Mouse (Mus musculus): ENCODE data around the gene Igfbp6. TPM values are rescaled to one million over a fixed set of nuclear protein-coding genes. Genes with fewer than 3 reads are reported as not detected.

Gene Igfbp6
- polyA plus RNA-seq, 1 experiment from 2014 or later: 0.74 TPM

- no peak overlapping the region for H3K4me3 ChIP-seq (ENCODE audit: low read depth, low read length)
- H3K4me1 ChIP-seq (ENCODE audit: control insufficient read depth, insufficient read depth, low read length): no peaks in the 10 kb centered on the region
- H3K36me3 ChIP-seq (ENCODE audit: control insufficient read depth, insufficient read depth, low read length): no peaks in the 10 kb centered on the region
- no peaks in the 10 kb centered on the region for H3K27me3 ChIP-seq (ENCODE audit: control insufficient read depth, insufficient read depth, low read length)
- WGBS: 88% methylated on average over 8 of the region's 8 CpGs
- ATAC-seq (ENCODE audit: low read depth): no peak
- no peak overlapping the region for H3K4me2 ChIP-seq (ENCODE audit: low read depth, low read length)
- H3K9ac ChIP-seq (replicated peaks; ENCODE audit: low read depth, low read length): no peak overlapping the region
- no peaks in the 10 kb centered on the region for H3K9me3 ChIP-seq (ENCODE audit: control insufficient read depth, low read length)
- no peak overlapping the region for H3K27ac ChIP-seq (ENCODE audit: low read depth, low read length)
Observed at GRCm38 (mm10) chr15:102177417-102177816, 33.3 kb downstream of the Igfbp6 start.

- no peaks in the 10 kb centered on the region for H3K36me3 ChIP-seq (ENCODE audit: control insufficient read depth, insufficient read depth, low read length)
- no peaks in the 10 kb centered on the region for H3K27me3 ChIP-seq (ENCODE audit: control insufficient read depth, insufficient read depth, low read length)
- H3K27ac ChIP-seq (ENCODE audit: low read depth, low read length): no peak overlapping the region
- WGBS: 18% methylated on average over 6 of the region's 6 CpGs
- H3K9me3 ChIP-seq (ENCODE audit: control insufficient read depth, low read length): no peaks in the 10 kb centered on the region
- no peak overlapping the region for H3K9ac ChIP-seq (replicated peaks; ENCODE audit: low read depth, low read length)
- ATAC-seq (ENCODE audit: low read depth): no peak
- no peak overlapping the region for H3K4me2 ChIP-seq (ENCODE audit: low read depth, low read length)
- H3K4me3 ChIP-seq (ENCODE audit: low read depth, low read length): no peak overlapping the region
- no peaks in the 10 kb centered on the region for H3K4me1 ChIP-seq (ENCODE audit: control insufficient read depth, insufficient read depth, low read length)
Observed at GRCm38 (mm10) chr15:102178279-102178678, 34.1 kb downstream of the Igfbp6 start.

GRCm38 (mm10) chr15:102179106-102179505 lies 34.9 kb downstream of the Igfbp6 start:
- ATAC-seq (ENCODE audit: low read depth): no peak
- Histone ChIP-seq H3K36me3 (ENCODE audit: control insufficient read depth, insufficient read depth, low read length) (no peaks in the 10 kb centered on the region), H3K4me3 (ENCODE audit: low read depth, low read length) (no peak overlapping the region), H3K4me2 (ENCODE audit: low read depth, low read length) (no peak overlapping the region), H3K9me3 (ENCODE audit: control insufficient read depth, low read length) (no peaks in the 10 kb centered on the region), H3K9ac (replicated peaks; ENCODE audit: low read depth, low read length) (no peak overlapping the region), H3K27ac (ENCODE audit: low read depth, low read length) (no peak overlapping the region), H3K4me1 (ENCODE audit: control insufficient read depth, insufficient read depth, low read length) (no peaks in the 10 kb centered on the region), H3K27me3 (ENCODE audit: control insufficient read depth, insufficient read depth, low read length) (no peaks in the 10 kb centered on the region)
- WGBS: 83% methylated on average over 9 of the region's 9 CpGs

GRCm38 (mm10) chr15:102179924-102180323 lies 35.8 kb downstream of the Igfbp6 start:
- no peak overlapping the region for H3K4me3 ChIP-seq (ENCODE audit: low read depth, low read length)
- no peaks in the 10 kb centered on the region for H3K9me3 ChIP-seq (ENCODE audit: control insufficient read depth, low read length)
- no peaks in the 10 kb centered on the region for H3K36me3 ChIP-seq (ENCODE audit: control insufficient read depth, insufficient read depth, low read length)
- no peaks in the 10 kb centered on the region for H3K4me1 ChIP-seq (ENCODE audit: control insufficient read depth, insufficient read depth, low read length)
- 93% methylated on average over 14 of the region's 14 CpGs for WGBS
- H3K27ac ChIP-seq (ENCODE audit: low read depth, low read length): no peak overlapping the region
- no peak overlapping the region for H3K4me2 ChIP-seq (ENCODE audit: low read depth, low read length)
- no peak overlapping the region for H3K9ac ChIP-seq (replicated peaks; ENCODE audit: low read depth, low read length)
- no peak for ATAC-seq (ENCODE audit: low read depth)
- no peaks in the 10 kb centered on the region for H3K27me3 ChIP-seq (ENCODE audit: control insufficient read depth, insufficient read depth, low read length)

- no peak for ATAC-seq (ENCODE audit: low read depth)
- no peak overlapping the region for H3K27ac ChIP-seq (ENCODE audit: low read depth, low read length)
- no peaks in the 10 kb centered on the region for H3K36me3 ChIP-seq (ENCODE audit: control insufficient read depth, insufficient read depth, low read length)
- H3K4me3 ChIP-seq (ENCODE audit: low read depth, low read length): no peak overlapping the region
- 81% methylated on average over 3 of the region's 3 CpGs for WGBS
- H3K9me3 ChIP-seq (ENCODE audit: control insufficient read depth, low read length): no peaks in the 10 kb centered on the region
- no peak overlapping the region for H3K9ac ChIP-seq (replicated peaks; ENCODE audit: low read depth, low read length)
- H3K27me3 ChIP-seq (ENCODE audit: control insufficient read depth, insufficient read depth, low read length): no peaks in the 10 kb centered on the region
- no peak overlapping the region for H3K4me2 ChIP-seq (ENCODE audit: low read depth, low read length)
- no peaks in the 10 kb centered on the region for H3K4me1 ChIP-seq (ENCODE audit: control insufficient read depth, insufficient read depth, low read length)
Observed at GRCm38 (mm10) chr15:102183076-102183475, 38.9 kb downstream of the Igfbp6 start.

GRCm38 (mm10) chr15:102186239-102186638 lies 42.1 kb downstream of the Igfbp6 start:
- WGBS: 87% methylated on average over 11 of the region's 11 CpGs
- no peaks in the 10 kb centered on the region for H3K27me3 ChIP-seq (ENCODE audit: control insufficient read depth, insufficient read depth, low read length)
- no peak overlapping the region for H3K27ac ChIP-seq (ENCODE audit: low read depth, low read length)
- H3K9me3 ChIP-seq (ENCODE audit: control insufficient read depth, low read length): no peaks in the 10 kb centered on the region
- H3K4me1 ChIP-seq (ENCODE audit: control insufficient read depth, insufficient read depth, low read length): no peaks in the 10 kb centered on the region
- no peak overlapping the region for H3K9ac ChIP-seq (replicated peaks; ENCODE audit: low read depth, low read length)
- no peaks in the 10 kb centered on the region for H3K36me3 ChIP-seq (ENCODE audit: control insufficient read depth, insufficient read depth, low read length)
- ATAC-seq (ENCODE audit: low read depth): no peak
- no peak overlapping the region for H3K4me2 ChIP-seq (ENCODE audit: low read depth, low read length)
- H3K4me3 ChIP-seq (ENCODE audit: low read depth, low read length): no peak overlapping the region

GRCm38 (mm10) chr15:102188096-102188495 lies 43.9 kb downstream of the Igfbp6 start:
- no peak for ATAC-seq (ENCODE audit: low read depth)
- no peaks in the 10 kb centered on the region for H3K36me3 ChIP-seq (ENCODE audit: control insufficient read depth, insufficient read depth, low read length)
- H3K27me3 ChIP-seq (ENCODE audit: control insufficient read depth, insufficient read depth, low read length): no peaks in the 10 kb centered on the region
- H3K9ac ChIP-seq (replicated peaks; ENCODE audit: low read depth, low read length): no peak overlapping the region
- H3K9me3 ChIP-seq (ENCODE audit: control insufficient read depth, low read length): no peaks in the 10 kb centered on the region
- no peak overlapping the region for H3K4me2 ChIP-seq (ENCODE audit: low read depth, low read length)
- H3K27ac ChIP-seq (ENCODE audit: low read depth, low read length): no peak overlapping the region
- whole genome bisulfite sequencing: 94% methylated on average over 10 of the region's 10 CpGs
- H3K4me3 ChIP-seq (ENCODE audit: low read depth, low read length): no peak overlapping the region
- H3K4me1 ChIP-seq (ENCODE audit: control insufficient read depth, insufficient read depth, low read length): no peaks in the 10 kb centered on the region

- H3K27me3 ChIP-seq (ENCODE audit: control insufficient read depth, insufficient read depth, low read length): no peaks in the 10 kb centered on the region
- no peak overlapping the region for H3K4me3 ChIP-seq (ENCODE audit: low read depth, low read length)
- no peak overlapping the region for H3K27ac ChIP-seq (ENCODE audit: low read depth, low read length)
- no peaks in the 10 kb centered on the region for H3K4me1 ChIP-seq (ENCODE audit: control insufficient read depth, insufficient read depth, low read length)
- H3K4me2 ChIP-seq (ENCODE audit: low read depth, low read length): no peak overlapping the region
- no peaks in the 10 kb centered on the region for H3K36me3 ChIP-seq (ENCODE audit: control insufficient read depth, insufficient read depth, low read length)
- 55% methylated on average over 6 of the region's 6 CpGs for WGBS
- no peak overlapping the region for H3K9ac ChIP-seq (replicated peaks; ENCODE audit: low read depth, low read length)
- ATAC-seq (ENCODE audit: low read depth): no peak
- no peaks in the 10 kb centered on the region for H3K9me3 ChIP-seq (ENCODE audit: control insufficient read depth, low read length)
Observed at GRCm38 (mm10) chr15:102188883-102189282, 44.7 kb downstream of the Igfbp6 start.

GRCm38 (mm10) chr15:102191699-102192098 lies 47.5 kb downstream of the Igfbp6 start:
- Histone ChIP-seq H3K9ac (replicated peaks; ENCODE audit: low read depth, low read length) (no peak overlapping the region), H3K4me2 (ENCODE audit: low read depth, low read length) (no peak overlapping the region), H3K27ac (ENCODE audit: low read depth, low read length) (no peak overlapping the region), H3K36me3 (ENCODE audit: control insufficient read depth, insufficient read depth, low read length) (no peaks in the 10 kb centered on the region), H3K4me1 (ENCODE audit: control insufficient read depth, insufficient read depth, low read length) (no peaks in the 10 kb centered on the region), H3K4me3 (ENCODE audit: low read depth, low read length) (no peak overlapping the region), H3K9me3 (ENCODE audit: control insufficient read depth, low read length) (no peaks in the 10 kb centered on the region), H3K27me3 (ENCODE audit: control insufficient read depth, insufficient read depth, low read length) (no peaks in the 10 kb centered on the region)
- WGBS: 68% methylated on average over 7 of the region's 7 CpGs
- ATAC-seq (ENCODE audit: low read depth): no peak
